Mouse (Mus musculus) bone marrow, adult 2 months (tissue): ENCODE data around the gene Sfmbt2.

Experiments used
- CTCF ChIP-seq: fragments of 200-500 bp; IDR thresholded peaks from 2 replicates; pipeline ENCODE4 v1.5.1; 2011; ENCODE audit warnings: low read length, control low read depth; ENCODE audit not compliant: control insufficient read depth, insufficient read depth
- POLR2A ChIP-seq: fragments of 200-500 bp; IDR thresholded peaks from 2 replicates; pipeline ENCODE4 v1.6.1; 2011; ENCODE audit warnings: low read depth, mild to moderate bottlenecking, control low read depth, low read length, borderline replicate concordance; ENCODE audit not compliant: control insufficient read depth

DNA sequence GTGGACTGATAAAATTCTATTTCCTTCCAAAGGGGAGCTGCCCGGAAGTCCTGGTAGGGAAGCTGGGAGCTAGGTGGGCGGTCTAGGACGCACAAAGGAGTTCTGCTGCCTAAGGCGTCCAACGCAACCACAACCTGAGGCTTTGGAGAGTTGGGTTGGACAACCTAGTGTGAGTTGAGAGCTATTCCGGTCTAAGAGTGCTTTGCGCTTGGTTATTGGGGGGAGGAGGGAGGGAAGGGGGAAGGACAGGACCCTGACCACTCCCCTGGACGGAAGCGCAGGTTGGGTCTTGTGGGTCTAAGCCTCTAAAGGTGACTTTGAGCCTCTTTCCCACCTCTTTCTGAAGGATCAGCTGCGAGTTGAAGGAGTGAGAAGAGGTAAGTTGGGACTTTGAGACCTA is at the start of gene Sfmbt2:
- TF ChIP-seq POLR2A (no peak), CTCF (no peak)
